Mouse (Mus musculus): ENCODE results near the gene Ccr8.

The Ccr8 gene

DNA sequence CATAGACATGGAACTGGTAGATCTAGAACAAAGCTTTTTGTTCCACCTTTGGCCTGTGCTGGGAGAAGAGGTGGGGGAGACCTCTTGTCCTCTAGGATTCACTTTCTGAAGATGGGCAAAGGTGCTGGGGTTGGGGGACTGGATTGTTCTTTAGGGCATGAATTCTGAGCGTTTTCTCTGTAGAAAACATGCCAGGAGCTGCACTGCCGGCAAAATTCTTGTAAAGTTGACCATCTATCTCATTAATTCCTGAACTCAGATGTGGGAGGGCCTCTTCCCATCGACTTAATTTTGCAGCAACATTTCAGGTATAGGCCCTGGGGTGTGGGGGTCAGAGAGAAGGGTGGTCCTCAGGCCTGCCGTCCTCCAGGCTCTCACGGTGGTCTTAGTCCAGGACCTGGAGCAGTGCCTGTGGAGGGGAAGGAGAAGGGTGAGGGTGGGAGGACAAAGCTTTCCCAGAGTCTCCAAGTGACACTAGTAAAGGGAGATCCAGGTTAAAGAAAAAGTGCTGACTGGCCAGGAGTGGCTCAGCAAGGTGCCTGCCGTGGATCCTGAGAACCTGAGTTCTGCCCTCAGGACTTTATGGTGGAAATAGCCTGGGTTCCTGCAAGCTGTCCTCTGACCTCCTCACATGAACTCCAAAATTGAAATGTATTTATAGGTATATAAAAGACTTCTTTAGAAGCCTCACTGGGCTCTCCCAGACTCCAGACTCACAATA is 42.0 kb downstream of the Ccr8 start:
- no peak for DNase-seq

DNA sequence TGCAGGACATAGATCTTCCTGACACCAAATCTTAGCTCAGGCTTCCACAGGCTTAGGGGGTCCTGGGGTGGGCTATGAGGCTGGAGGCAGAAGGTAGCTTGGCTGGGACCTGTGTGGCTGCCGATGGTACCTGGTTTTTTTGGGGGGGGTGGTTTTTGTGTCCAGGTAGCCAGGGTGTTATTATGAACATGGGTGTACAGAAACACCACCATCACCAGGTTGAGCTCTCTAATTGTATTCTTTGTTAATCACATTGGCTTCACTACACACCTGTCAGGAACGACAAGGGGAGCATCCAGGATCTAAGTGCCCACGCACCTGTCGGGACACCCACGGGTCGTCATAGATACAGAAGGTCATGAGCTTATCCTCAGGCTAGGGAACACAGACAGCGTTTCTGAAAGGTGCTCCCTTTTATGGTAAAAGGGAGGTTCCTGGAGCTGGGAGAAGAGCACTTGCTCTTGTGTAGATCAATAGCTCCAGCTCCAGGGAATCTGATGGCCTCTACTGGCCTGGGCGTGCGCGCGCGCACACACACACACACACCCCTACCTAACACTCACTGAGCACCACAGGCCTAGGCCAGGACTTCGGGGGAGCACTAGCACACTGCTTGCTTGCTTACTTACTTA is 42.7 kb downstream of the Ccr8 start:
- DNase-seq, result no peak

DNA sequence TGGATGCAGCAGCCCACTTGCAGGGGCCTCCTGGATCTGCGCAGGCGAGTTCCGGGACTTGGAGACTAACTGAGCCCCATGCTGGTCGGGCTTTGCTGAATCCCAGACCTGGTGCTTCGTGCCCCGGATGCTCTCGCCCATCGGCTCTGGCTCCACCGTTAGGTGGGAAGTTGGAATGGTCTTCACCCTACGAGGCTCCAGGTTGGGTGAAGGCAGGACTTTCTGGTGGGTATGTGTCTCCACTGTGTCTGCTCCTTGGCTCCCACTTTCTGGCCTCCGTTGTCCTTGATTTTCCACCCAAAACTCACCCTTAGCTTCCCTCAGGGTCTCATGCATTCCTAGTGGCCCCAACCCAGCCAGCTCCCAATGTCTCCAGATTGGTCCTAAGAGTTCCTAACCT is 43.5 kb downstream of the Ccr8 start:
- DNase-seq, result no peak

DNA sequence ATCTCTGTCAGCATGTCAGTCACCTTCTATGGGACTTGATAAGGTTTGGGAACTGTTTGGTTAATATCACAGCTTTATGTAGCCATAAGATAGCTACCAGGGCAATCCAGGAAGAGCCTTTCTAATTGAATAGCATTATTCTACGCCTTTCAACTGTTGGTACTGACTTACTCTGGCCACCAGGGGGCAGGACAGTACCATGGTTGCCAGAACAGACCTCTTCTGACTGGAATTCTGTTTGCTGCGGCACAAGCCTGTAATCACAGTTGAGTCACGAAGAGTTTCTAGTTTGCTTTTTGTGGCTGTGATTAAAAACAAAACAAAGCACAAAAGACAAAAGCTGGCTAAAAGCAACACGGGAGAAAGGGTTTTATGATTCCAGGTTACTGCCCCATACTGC is 48.7 kb downstream of the Ccr8 start:
- peak; percentile 73 for DNase-seq

DNA sequence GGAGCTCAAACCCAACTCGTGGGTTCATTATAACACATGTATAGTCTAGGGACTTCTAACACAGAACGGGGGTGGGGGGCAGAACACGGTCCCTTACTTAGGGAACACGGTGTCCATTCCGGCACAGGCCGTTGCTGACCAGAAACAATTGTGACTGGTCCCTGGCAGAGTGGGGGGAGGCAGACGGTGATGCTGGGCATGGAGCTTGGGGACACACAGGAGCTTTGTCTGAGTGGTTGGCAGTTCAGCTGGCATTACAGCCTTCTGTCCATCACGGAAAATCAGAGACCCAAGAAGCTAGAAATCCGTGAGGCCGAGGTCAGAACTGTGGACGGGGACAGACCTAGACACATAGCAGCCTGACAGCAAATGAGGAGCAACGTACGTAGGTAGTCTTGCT is 52.6 kb downstream of the Ccr8 start:
- DNase-seq, result no peak
